Mouse (Mus musculus) heart, postnatal 14 days (tissue): ENCODE results near the gene Sesn1. TPM values are rescaled to one million over a fixed set of nuclear protein-coding genes. Genes with fewer than 3 reads are reported as not detected.

Source experiments
- DNase-seq, 2 experiments: peaks; one replicate each; pipeline ENCODE4 v3.0.0; 2021 to 2022
- intact Hi-C: fragments of 180-260 bp; cut with DNase I; formaldehyde crosslinking; loops from one replicate; pipeline ENCODE4 v1.15.1; 2025
- total RNA-seq, 2 experiments: library from RNA; stranded (reverse); gene quantifications; 2 replicates each; pipeline ENCODE4 v1.2.3; 2021

The Sesn1 gene
- total RNA-seq, 2 experiments from 2014 or later = 109 to 113 TPM

DNA sequence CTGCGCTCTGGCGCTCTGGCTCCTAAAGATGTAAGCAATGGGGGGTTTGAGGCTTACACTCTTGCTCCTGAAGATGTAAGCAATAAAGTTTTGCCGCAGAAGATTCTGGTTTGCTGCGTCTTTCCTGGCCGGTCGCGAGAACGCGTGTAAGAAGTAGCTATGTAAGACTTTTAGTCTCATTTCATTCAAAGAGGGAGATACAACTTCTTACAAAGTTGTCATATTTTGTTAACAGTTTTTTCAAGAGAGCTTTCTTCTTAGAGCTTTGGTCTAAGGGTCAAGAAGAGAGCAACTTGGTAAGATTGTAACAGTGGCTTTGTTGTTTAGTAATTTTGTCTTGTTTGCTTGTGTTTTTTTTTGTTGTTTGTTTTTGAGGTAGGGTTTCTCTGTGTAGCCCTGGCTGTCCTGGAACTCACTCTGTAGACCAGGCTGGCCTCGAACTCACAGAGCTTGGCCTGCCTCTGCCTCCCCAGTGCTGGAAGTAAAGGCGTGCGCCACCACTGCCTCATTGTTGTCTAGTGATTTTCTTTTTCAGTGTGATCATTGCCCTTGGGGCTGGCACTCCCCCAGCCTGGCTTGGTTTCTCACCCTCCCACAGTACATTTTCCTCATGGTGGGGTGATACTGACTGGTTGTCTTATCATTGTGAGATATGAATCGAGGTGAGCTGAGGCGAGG is 143.3 kb downstream of the Sesn1 start:
- intact Hi-C loops = no loop called here
- no peak for DNase-seq

DNA sequence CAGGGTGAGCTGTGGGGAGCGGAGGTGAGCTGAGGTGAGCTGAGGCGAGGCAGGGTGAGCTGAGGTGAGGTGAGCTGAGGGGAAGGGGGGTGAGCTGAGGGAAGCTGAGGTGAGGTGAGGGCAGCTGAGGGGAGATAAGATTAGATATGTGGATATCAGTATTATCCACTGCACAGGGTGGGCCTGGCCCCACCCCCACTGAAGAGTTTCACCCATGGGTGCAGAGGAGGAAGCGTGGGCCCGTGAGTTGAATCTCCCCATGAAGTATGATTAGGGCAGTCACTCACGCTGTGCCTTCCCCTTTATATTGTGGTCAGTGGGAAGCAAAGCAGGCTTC is 143.8 kb downstream of the Sesn1 start:
- intact Hi-C loops = no loop called here
- no peak for DNase-seq

DNA sequence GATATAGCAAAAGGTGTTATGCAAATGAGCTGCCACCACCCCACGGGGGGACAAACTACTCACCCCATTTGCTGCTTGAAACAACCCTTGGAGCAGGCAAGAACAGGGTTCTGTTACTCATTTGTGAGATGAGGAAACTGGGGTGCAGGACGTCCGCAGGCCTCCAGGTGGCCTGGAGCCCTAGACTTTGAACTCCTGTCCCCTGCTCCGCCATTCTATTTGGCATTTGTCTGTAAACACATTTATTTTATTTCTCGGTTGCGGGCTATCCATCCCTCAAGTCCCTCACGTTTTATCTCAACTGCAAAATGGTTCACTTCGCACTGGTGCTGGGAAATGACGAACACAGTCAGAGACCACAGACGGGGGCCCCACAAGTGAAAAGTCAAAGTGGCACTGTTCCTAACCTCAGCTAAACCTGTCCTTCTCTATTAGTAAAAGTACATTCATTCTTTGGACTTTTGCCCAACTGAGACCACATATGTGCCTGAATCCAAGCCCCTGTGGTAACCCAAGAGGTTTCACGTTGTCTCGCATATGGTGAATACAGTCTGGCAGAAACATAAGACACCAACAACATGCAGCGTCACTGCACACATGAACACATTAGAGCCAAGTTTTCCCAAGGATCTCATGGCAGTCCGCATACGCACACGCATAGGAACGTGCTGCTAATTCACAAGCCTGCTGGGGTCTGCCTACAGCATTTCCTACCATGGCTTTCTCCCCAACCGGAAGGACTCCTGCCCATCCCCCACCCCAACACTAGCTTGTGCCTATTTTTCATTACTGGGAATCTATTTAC is 147.9 kb downstream of the Sesn1 start:
- DNase-seq = no peak
- intact Hi-C loops = no loop called here

Other genes starting within 250 kb of the Sesn1 start
- gene Ccdc162, start 93.3 kb upstream of the Sesn1 start, total RNA-seq = under 1 TPM; 0.10 to 0.74 TPM
- 1 to 10 TPM; 3.5 to 5.6 TPM for gene Cep57l1, start 64 bp upstream of the Sesn1 start, total RNA-seq
- 1 to 10 TPM; 3.7 to 3.9 TPM for gene Armc2, start 208.5 kb downstream of the Sesn1 start, total RNA-seq